Mouse (Mus musculus): ENCODE data around the gene Med24. TPM values are rescaled to one million over a fixed set of nuclear protein-coding genes. Genes with fewer than 3 reads are reported as not detected.
A peak's percentile ranks its signal among the peaks of the same experiment; 100 is the strongest.

Gene Med24
- polyA plus RNA-seq, 1 experiment, result 33.1 TPM

GRCm38 (mm10) chr11:98749716-98750115 is 20.5 kb upstream of the Med24 start:
- TF ChIP-seq MYOG (IDR thresholded peaks at IDR 0.05; ENCODE audit: control insufficient read depth, extremely low read depth, insufficient read length) (no peak), MYOD1 (IDR thresholded peaks at IDR 0.05; ENCODE audit: control insufficient read depth, insufficient read length, low read depth) (no peak), FOSL1 (IDR thresholded peaks at IDR 0.05; ENCODE audit: insufficient read depth, low read length, poor library complexity, severe bottlenecking) (no peak), CEBPB (IDR thresholded peaks at IDR 0.05; ENCODE audit: low read depth) (no peak), CTCF (IDR thresholded peaks at IDR 0.05; ENCODE audit: control insufficient read depth, insufficient read depth, insufficient read length) (no peak), USF1 (IDR thresholded peaks at IDR 0.05; ENCODE audit: low read depth) (no peak), MAX (IDR thresholded peaks at IDR 0.05) (no peak)
- H3ac ChIP-seq (ENCODE audit: control insufficient read depth, insufficient read length, low read depth), result no peak overlapping the region
- peaks cover 27% of the 10 kb centered on the region for H3K79me2 ChIP-seq (ENCODE audit: control insufficient read depth, insufficient read depth)
- H3K36me3 ChIP-seq (ENCODE audit: control insufficient read depth, insufficient read depth), result no peaks in the 10 kb centered on the region
- H3K4me3 ChIP-seq (ENCODE audit: insufficient read depth, poor library complexity, severe bottlenecking), result no peak overlapping the region
- peaks cover 4% of the 10 kb centered on the region for H3K79me3 ChIP-seq (ENCODE audit: low read depth)
- H3K27me3 ChIP-seq (ENCODE audit: control insufficient read depth, insufficient read depth, insufficient read length), result no peaks in the 10 kb centered on the region

- H3K36me3 ChIP-seq (ENCODE audit: control insufficient read depth, insufficient read depth), result no peaks in the 10 kb centered on the region
- H3ac ChIP-seq (ENCODE audit: control insufficient read depth, insufficient read length, low read depth), result no peak overlapping the region
- no peaks in the 10 kb centered on the region for H3K27me3 ChIP-seq (ENCODE audit: control insufficient read depth, insufficient read depth, insufficient read length)
- H3K79me2 ChIP-seq (ENCODE audit: control insufficient read depth, insufficient read depth), result peaks cover 29% of the 10 kb centered on the region
- H3K79me3 ChIP-seq (ENCODE audit: low read depth), result peaks cover 4% of the 10 kb centered on the region
- no peak for TF ChIP-seq MAX (IDR thresholded peaks at IDR 0.05)
- TF ChIP-seq CTCF (IDR thresholded peaks at IDR 0.05; ENCODE audit: control insufficient read depth, insufficient read depth, insufficient read length), result no peak
- TF ChIP-seq CEBPB (IDR thresholded peaks at IDR 0.05; ENCODE audit: low read depth), result no peak
- no peak for TF ChIP-seq USF1 (IDR thresholded peaks at IDR 0.05; ENCODE audit: low read depth)
- TF ChIP-seq FOSL1 (IDR thresholded peaks at IDR 0.05; ENCODE audit: insufficient read depth, low read length, poor library complexity, severe bottlenecking), result no peak
- TF ChIP-seq MYOG (IDR thresholded peaks at IDR 0.05; ENCODE audit: control insufficient read depth, extremely low read depth, insufficient read length), result no peak
- no peak for TF ChIP-seq MYOD1 (IDR thresholded peaks at IDR 0.05; ENCODE audit: control insufficient read depth, insufficient read length, low read depth)
- no peak overlapping the region for H3K4me3 ChIP-seq (ENCODE audit: insufficient read depth, poor library complexity, severe bottlenecking)
These were observed 19.5 kb upstream of the Med24 start for GRCm38 (mm10) chr11:98748506-98749416.

GRCm38 (mm10) chr11:98747804-98748505 is 18.7 kb upstream of the Med24 start:
- H3K36me3 ChIP-seq (ENCODE audit: control insufficient read depth, insufficient read depth), result no peaks in the 10 kb centered on the region
- peaks cover 4% of the 10 kb centered on the region for H3K79me3 ChIP-seq (ENCODE audit: low read depth)
- H3K4me3 ChIP-seq (ENCODE audit: insufficient read depth, poor library complexity, severe bottlenecking), result no peak overlapping the region
- H3ac ChIP-seq (ENCODE audit: control insufficient read depth, insufficient read length, low read depth), result peak overlapping the region; percentile 29
- TF ChIP-seq FOSL1 (IDR thresholded peaks at IDR 0.05; ENCODE audit: insufficient read depth, low read length, poor library complexity, severe bottlenecking), result no peak
- no peak for TF ChIP-seq MYOD1 (IDR thresholded peaks at IDR 0.05; ENCODE audit: control insufficient read depth, insufficient read length, low read depth)
- TF ChIP-seq CEBPB (IDR thresholded peaks at IDR 0.05; ENCODE audit: low read depth), result no peak
- TF ChIP-seq USF1 (IDR thresholded peaks at IDR 0.05; ENCODE audit: low read depth), result no peak
- TF ChIP-seq CTCF (IDR thresholded peaks at IDR 0.05; ENCODE audit: control insufficient read depth, insufficient read depth, insufficient read length), result no peak
- no peak for TF ChIP-seq MAX (IDR thresholded peaks at IDR 0.05)
- no peak for TF ChIP-seq MYOG (IDR thresholded peaks at IDR 0.05; ENCODE audit: control insufficient read depth, extremely low read depth, insufficient read length)
- H3K27me3 ChIP-seq (ENCODE audit: control insufficient read depth, insufficient read depth, insufficient read length), result no peaks in the 10 kb centered on the region
- peaks cover 31% of the 10 kb centered on the region for H3K79me2 ChIP-seq (ENCODE audit: control insufficient read depth, insufficient read depth)

DNA sequence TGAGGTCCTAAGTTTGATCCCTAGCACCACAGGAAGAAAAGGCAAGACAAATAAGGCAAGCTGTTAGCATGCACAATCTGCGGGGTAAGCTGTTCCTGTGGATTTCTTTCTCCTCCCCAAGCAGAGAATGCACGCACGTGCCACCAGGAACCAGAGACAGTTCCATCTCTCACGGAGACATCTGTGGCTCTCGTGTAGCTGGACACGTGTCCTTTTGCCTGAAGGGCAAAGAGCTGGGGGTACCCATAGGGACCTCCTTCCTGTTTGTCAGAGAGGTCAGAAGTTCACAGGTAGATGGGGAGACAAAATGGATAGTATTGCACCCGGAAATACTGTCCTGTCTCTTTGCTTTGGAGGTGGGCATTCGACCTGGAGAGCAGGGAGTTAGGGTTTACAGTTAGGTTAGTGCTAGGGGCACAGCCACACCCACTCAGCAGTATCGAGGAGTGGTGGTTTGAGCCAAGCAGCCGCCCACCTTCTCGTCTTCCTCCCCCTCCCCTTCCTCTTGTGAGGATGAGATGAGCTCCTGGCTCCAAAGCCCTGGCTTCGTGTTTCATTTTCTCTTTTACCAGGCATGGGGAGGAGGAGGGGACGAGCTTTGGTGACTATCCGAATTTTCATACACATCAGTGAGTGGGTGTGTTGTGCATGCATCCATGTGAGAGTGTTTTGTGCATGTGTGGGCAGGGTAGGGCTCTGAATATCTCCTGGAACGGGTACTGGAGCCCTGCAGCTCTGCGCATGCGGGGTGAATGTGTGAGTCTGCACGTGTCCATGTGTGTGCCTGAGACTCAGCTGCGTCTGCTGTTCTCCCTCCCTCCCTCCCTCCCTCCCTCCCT is 17.8 kb upstream of the Med24 start:
- Histone ChIP-seq H3K79me3 (ENCODE audit: low read depth) (peaks cover 4% of the 10 kb centered on the region), H3K79me2 (ENCODE audit: control insufficient read depth, insufficient read depth) (peaks cover 36% of the 10 kb centered on the region), H3ac (ENCODE audit: control insufficient read depth, insufficient read length, low read depth) (peak overlapping the region; percentile 51), H3K27me3 (ENCODE audit: control insufficient read depth, insufficient read depth, insufficient read length) (no peaks in the 10 kb centered on the region), H3K36me3 (ENCODE audit: control insufficient read depth, insufficient read depth) (no peaks in the 10 kb centered on the region), H3K4me3 (ENCODE audit: insufficient read depth, poor library complexity, severe bottlenecking) (no peak overlapping the region)
- TF ChIP-seq USF1 (IDR thresholded peaks at IDR 0.05; ENCODE audit: low read depth) (peak; percentile 67), FOSL1 (IDR thresholded peaks at IDR 0.05; ENCODE audit: insufficient read depth, low read length, poor library complexity, severe bottlenecking) (no peak), CTCF (IDR thresholded peaks at IDR 0.05; ENCODE audit: control insufficient read depth, insufficient read depth, insufficient read length) (no peak), CEBPB (IDR thresholded peaks at IDR 0.05; ENCODE audit: low read depth) (no peak), MYOD1 (IDR thresholded peaks at IDR 0.05; ENCODE audit: control insufficient read depth, insufficient read length, low read depth) (no peak), MAX (IDR thresholded peaks at IDR 0.05) (peak; percentile 67)

All from C2C12 (cell line).